Mouse (Mus musculus) megakaryocyte, embryonic 14.5 days (primary cell): ENCODE data around the gene Unc45b.

ENCODE experiments used
- FLI1 ChIP-seq: IDR thresholded peaks from 2 replicates; pipeline ENCODE4 v1.6.1; 2012; ENCODE audit warnings: low read length, inconsistent platforms, mixed read lengths
- GATA1 ChIP-seq: IDR thresholded peaks from 3 replicates; pipeline ENCODE4 v1.6.1; 2012; ENCODE audit warnings: mixed read lengths, low read length, inconsistent platforms, borderline replicate concordance

DNA sequence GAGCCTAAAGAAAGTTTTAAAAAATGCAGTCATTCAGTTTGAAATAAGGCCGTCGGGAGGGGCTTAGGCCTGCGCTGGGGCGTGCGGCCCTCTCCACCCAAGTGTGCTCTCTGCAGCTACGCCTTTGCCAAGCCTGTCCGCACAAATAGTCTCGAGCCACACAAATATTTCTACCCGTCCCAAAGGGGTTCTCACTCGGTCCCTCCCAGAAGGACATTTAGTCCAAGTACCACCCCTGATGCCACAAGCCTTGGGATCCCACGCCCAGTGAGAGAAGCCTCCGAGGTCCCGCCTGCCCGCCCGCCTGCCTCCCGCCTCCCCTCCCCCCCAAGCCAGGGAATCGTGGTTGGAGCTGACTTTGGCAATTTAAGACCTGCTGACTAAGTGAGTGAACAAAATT, 72.8 kb downstream of the Unc45b start:
- TF ChIP-seq GATA1, result no peak
- no peak for TF ChIP-seq FLI1
